Mouse (Mus musculus) stomach, postnatal 0 days (tissue): ENCODE results near the gene Rcn1.

Experiments used
- CTCF ChIP-seq: IDR thresholded peaks from 2 replicates; pipeline ENCODE4 v1.5.1; 2016; ENCODE audit warnings: antibody characterized with exemption, low read depth, mild to moderate bottlenecking, moderate library complexity
- EP300 ChIP-seq: optimal IDR thresholded peaks from 2 replicates; pipeline ENCODE3; 2016; ENCODE audit warnings: antibody characterized with exemption

- TF ChIP-seq CTCF (no peak), EP300 (no peak)
These were observed 9.9 kb downstream of the Rcn1 start for GRCm38 (mm10) chr2:105389007-105389890.
